Mouse (Mus musculus): Measurements from ENCODE around the gene Cfd.

GRCm38 (mm10) chr10:79854801-79855541, 35.7 kb upstream of the Cfd start:
- TF ChIP-seq CTCF (IDR thresholded peaks at IDR 0.05; ENCODE audit: low read depth): no peak
- TF ChIP-seq EP300 (IDR thresholded peaks at IDR 0.05; ENCODE audit: low read depth): no peak
